Mouse (Mus musculus): ENCODE measurements around the gene Amh.

DNA sequence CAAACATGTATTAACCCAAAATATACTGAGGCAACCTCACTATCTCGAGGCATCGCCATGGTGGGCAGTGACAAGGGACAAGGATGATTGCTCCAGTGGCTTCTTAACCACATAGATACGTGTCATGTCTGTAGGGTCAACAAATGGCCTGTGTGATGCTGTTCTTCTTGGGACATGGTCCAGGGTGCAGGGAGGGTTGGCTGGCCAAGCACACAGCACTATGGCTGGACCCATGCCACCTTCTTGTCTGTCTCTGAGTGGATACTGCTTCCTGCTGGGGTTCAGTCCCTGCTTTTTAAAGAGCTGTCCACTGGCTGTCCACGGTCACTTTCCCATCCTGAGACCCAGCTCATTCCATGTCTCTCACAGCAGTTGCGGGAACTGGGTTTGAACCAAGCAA is 27.9 kb upstream of the Amh start:
- TF ChIP-seq CTCF (IDR thresholded peaks at IDR 0.05; ENCODE audit: control insufficient read depth, insufficient read depth, insufficient replicate concordance, low read depth, low read length) (no peak), POLR2A (IDR thresholded peaks at IDR 0.05; ENCODE audit: control insufficient read depth, low read depth, low read length) (no peak)
